Mouse (Mus musculus): ENCODE measurements around the gene Gm21905. TPM values are rescaled to one million over a fixed set of nuclear protein-coding genes. Genes with fewer than 3 reads are reported as not detected.

Gm21905 gene
- polyA plus RNA-seq, 1 experiment: not detected

DNA sequence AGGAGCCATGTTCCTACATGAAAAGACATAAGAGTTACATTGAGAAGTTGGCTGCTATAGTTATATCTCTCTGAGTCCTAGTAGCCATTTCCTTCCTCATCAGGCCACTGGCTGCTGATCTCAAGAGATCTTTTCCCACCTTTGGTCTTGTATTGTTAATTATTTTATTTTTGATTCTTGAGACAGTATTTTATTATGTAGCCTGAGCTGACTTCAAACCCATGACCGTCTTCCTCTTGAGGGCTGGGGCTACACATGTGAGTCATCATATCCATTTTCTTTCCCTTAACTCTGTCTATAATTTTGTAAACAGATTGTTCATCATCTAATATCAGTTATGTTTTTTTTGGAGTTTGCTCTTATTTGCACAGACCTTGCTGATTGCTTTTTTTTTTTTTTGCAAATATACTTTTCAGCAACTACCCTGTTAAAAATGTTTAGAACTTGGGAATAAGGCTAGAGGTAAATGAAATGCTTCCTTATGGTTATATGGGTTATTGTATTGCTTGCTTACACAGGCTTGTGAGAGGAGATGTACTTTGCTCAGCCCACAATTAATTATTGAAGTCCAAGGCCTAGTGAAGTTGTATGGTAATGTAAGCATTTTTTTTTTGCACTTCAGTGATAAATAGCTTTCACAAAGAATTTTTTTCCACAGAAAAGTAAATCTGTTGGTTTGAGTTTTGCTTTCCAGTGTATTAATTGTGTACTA, 2.0 kb downstream of the Gm21905 start:
- H3K4me1 ChIP-seq (ENCODE audit: control insufficient read depth, insufficient read depth, low read length): no peaks in the 10 kb centered on the region; the same call in 1 of the 2 replicates
- TF ChIP-seq CTCF (IDR thresholded peaks at IDR 0.05; ENCODE audit: insufficient read depth, low read length) (no peak), POLR2A (IDR thresholded peaks at IDR 0.05; ENCODE audit: borderline replicate concordance, extremely low read depth, low read depth, low read length) (no peak)
- WGBS: 81% methylated on average over 1 of the region's 1 CpGs
- no peak overlapping the region for H3K4me3 ChIP-seq (replicated peaks; ENCODE audit: extremely low read depth, low read depth, low read length)
- no peak for DNase-seq

DNA sequence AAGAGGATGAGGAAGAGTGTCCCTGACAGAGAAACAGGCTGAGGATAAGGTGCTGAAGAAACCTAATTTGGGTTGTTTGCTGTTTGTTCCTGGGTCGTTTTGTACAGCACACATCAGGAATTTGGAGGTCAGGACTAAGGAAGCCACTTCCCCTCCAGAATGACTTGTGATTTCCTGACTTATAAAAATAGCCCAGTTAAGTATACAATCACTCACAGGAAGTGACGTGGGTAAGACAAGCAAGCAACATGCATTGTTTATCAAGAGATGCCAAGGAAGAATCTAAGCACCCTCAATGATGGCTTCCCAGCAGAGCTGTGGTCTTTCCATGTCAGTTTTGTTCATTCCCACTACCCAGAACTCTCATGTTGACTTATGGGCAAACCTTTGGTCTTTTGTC, 3.0 kb downstream of the Gm21905 start:
- WGBS: 15% methylated on average over 2 of the region's 2 CpGs
- no peaks in the 10 kb centered on the region; the same call in 1 of the 2 replicates for H3K4me1 ChIP-seq (ENCODE audit: control insufficient read depth, insufficient read depth, low read length)
- no peak for DNase-seq
- TF ChIP-seq CTCF (IDR thresholded peaks at IDR 0.05; ENCODE audit: insufficient read depth, low read length) (no peak), POLR2A (IDR thresholded peaks at IDR 0.05; ENCODE audit: borderline replicate concordance, extremely low read depth, low read depth, low read length) (no peak)
- H3K4me3 ChIP-seq (replicated peaks; ENCODE audit: extremely low read depth, low read depth, low read length): no peak overlapping the region

DNA sequence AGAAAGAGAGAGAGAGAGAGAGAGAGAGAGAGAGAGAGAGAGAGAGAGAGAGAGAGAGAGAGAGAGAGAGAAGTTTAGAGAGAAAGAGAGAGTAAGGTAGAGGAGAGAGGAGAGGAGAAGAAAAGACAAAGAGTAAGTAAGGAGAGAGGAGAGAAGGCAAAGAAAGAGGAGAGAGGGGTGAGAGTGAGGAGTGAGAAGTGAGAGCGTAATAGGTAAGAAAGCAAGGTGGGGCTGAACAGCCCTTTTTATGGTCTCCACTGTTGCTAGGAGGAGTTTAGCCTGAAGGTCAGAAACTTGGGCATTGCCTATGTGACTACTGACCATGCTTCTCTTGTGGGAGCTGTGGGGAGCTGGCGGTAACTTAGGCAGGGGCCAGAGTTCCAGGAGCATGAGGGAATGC, 4.9 kb downstream of the Gm21905 start, which contains the start of gene Gm5108:
Gm5108 (plus strand) TSS at position 301 of the 400 bp plus-strand sequence.
- DNase-seq: no peak
- Histone ChIP-seq H3K4me1 (ENCODE audit: control insufficient read depth, insufficient read depth, low read length) (no peaks in the 10 kb centered on the region; the same call in 1 of the 2 replicates), H3K4me3 (replicated peaks; ENCODE audit: extremely low read depth, low read depth, low read length) (no peak within 1 kb of the TSS)
- TF ChIP-seq CTCF (IDR thresholded peaks at IDR 0.05; ENCODE audit: insufficient read depth, low read length) (no peak), POLR2A (IDR thresholded peaks at IDR 0.05; ENCODE audit: borderline replicate concordance, extremely low read depth, low read depth, low read length) (no peak)
- 96% methylated on average over 2 of the region's 2 CpGs for WGBS

DNA sequence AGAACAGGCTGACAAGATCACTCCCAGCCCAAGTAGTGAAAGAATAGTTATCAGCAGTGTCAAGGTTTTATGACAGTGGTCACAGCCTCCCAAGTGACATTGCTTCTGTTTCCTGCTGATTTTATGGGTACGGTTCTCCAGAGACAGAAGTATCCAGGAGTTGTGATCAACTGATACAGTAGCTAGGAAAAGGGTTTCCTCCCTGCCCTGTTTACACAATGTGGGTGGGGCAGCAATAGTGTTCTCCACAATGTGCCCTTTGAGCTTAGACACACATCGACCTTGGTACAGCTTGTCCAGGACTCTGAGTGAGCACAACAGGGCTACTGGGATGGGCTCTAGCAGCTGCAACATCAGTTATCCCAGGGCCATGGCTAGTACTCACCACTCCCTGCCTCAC, 14.6 kb downstream of the Gm21905 start:
- Histone ChIP-seq H3K4me3 (replicated peaks; ENCODE audit: extremely low read depth, low read depth, low read length) (no peak overlapping the region), H3K4me1 (ENCODE audit: control insufficient read depth, insufficient read depth, low read length) (peaks cover 16% of the 10 kb centered on the region; the same call in 1 of the 2 replicates)
- DNase-seq: no peak
- WGBS: 23% methylated on average over 2 of the region's 2 CpGs
- TF ChIP-seq CTCF (IDR thresholded peaks at IDR 0.05; ENCODE audit: insufficient read depth, low read length) (no peak), POLR2A (IDR thresholded peaks at IDR 0.05; ENCODE audit: borderline replicate concordance, extremely low read depth, low read depth, low read length) (peak; percentile 37; the same call in 1 of the 2 replicates)

DNA sequence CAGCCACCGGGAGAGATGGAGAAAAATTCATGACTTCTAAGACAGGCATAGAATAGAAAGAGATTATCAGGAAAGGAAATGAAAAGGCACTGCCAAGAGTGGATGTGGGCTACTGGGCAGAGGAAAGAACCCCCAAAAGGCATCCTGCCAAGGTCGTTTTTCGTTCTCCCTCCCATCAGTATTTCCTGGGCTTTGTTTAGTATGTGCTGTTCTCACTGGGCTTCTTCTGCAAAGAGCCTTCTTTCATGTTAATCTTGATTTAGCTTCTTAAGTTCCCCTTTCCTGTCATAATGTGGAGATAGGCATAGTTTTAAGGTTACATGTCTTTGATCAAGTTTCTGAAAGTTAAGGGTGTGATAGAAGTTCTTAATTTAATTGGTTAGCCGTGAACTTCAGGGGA, 15.6 kb downstream of the Gm21905 start:
- WGBS: 21% methylated on average over 4 of the region's 4 CpGs

DNA sequence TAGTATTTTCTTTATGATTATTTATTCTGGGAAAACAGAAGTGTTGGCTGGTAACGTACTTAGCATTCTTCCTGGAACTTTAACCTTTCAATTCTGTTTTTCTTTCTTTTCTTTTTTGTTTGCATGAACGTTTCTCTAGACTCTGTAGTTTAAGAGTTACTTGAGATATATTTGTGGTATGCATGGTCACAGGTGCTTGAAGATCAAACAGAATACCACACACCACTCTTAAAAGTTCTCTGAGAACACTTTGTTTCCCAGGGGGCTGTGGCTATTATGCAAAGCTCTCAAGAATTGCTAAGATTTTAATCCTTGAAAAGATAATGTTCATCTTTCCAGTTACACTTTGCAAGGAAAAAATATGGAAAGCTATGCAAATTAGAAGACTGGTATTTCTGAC, 41.7 kb downstream of the Gm21905 start:
- TF ChIP-seq CTCF (IDR thresholded peaks at IDR 0.05; ENCODE audit: insufficient read depth, low read length) (no peak), POLR2A (IDR thresholded peaks at IDR 0.05; ENCODE audit: borderline replicate concordance, extremely low read depth, low read depth, low read length) (no peak)
- 45% methylated on average over 2 of the region's 2 CpGs for WGBS
- Histone ChIP-seq H3K4me3 (replicated peaks; ENCODE audit: extremely low read depth, low read depth, low read length) (no peak overlapping the region), H3K4me1 (ENCODE audit: control insufficient read depth, insufficient read depth, low read length) (peaks cover 3% of the 10 kb centered on the region; the same call in 1 of the 2 replicates)
- DNase-seq: no peak

More for the DNA sequence above, 15.6 kb downstream of the Gm21905 start:
- TF ChIP-seq POLR2A (IDR thresholded peaks at IDR 0.05; ENCODE audit: borderline replicate concordance, extremely low read depth, low read depth, low read length): no peak
- TF ChIP-seq CTCF (IDR thresholded peaks at IDR 0.05; ENCODE audit: insufficient read depth, low read length): no peak
- DNase-seq: no peak
- Histone ChIP-seq H3K4me3 (replicated peaks; ENCODE audit: extremely low read depth, low read depth, low read length) (no peak overlapping the region), H3K4me1 (ENCODE audit: control insufficient read depth, insufficient read depth, low read length) (peaks cover 16% of the 10 kb centered on the region; the same call in 1 of the 2 replicates)

DNA sequence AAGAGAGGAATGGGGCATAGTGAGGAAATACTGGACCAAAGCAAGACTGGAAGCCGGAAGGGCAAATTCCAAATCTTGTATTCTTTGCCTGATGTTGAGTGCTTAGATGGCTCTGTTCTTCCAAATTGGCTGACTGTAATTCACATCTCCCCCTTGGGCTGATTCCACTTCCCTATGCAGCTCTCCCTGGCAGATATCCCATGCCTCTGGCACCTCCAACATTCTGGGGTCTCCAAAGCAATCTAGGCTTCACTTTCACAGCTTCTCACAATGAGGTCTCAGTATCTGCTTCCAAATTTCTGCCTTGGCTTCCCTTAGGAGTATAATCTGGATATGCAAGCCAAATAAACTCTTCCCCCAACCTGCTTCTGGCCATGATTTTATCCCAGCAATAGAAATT, 47.3 kb downstream of the Gm21905 start:
- no peak for TF ChIP-seq CTCF (IDR thresholded peaks at IDR 0.05; ENCODE audit: insufficient read depth, low read length)
- no peak for TF ChIP-seq POLR2A (IDR thresholded peaks at IDR 0.05; ENCODE audit: borderline replicate concordance, extremely low read depth, low read depth, low read length)
- Histone ChIP-seq H3K4me1 (ENCODE audit: control insufficient read depth, insufficient read depth, low read length) (0 out of 2 replicates have a peak, but pooled peaks cover 2% of the 10 kb centered on the region), H3K4me3 (replicated peaks; ENCODE audit: extremely low read depth, low read depth, low read length) (no peak overlapping the region)
- no peak for DNase-seq
- WGBS: 94% methylated on average over 1 of the region's 1 CpGs

DNA sequence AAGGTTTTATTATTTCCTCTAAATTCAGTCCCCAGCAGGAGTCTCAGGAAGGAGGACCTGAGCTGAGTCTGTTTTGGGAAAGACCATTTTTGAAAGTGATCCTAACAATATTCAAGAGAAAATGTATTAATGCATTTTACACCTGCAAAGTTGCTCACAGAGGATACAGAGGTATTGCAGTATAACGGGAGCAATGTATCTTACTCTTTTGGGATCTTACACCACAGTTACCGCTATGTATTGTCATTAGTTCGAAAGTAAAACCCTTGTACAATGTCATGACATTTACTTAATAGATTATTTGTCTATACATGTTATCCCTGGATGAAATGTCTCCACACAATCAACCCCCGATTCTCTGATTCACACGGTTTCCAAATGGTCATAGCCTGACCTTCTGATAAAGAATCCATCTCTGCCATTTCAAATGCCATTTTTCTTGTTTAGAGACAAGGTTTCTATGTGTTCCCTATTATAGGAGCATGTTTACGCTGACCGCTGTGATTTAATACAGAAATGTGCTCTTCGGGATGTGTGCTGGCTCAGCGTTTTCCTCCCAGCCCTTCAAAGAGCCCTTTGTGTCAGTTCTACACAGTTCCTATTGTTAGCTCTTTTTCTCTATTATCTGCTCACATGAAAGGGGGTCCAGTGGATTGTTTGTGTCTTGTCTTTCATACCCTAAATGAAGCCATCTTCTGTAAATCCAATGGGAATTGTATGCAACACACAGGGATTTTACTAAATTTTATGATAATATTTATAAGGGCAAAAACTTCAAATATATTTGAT, 61.6 kb downstream of the Gm21905 start:
- Histone ChIP-seq H3K4me1 (ENCODE audit: control insufficient read depth, insufficient read depth, low read length) (no peaks in the 10 kb centered on the region), H3K4me3 (replicated peaks; ENCODE audit: extremely low read depth, low read depth, low read length) (no peak overlapping the region)
- DNase-seq: no peak
- 83% methylated on average over 9 of the region's 9 CpGs for WGBS
- TF ChIP-seq POLR2A (IDR thresholded peaks at IDR 0.05; ENCODE audit: borderline replicate concordance, extremely low read depth, low read depth, low read length) (no peak), CTCF (IDR thresholded peaks at IDR 0.05; ENCODE audit: insufficient read depth, low read length) (no peak)

DNA sequence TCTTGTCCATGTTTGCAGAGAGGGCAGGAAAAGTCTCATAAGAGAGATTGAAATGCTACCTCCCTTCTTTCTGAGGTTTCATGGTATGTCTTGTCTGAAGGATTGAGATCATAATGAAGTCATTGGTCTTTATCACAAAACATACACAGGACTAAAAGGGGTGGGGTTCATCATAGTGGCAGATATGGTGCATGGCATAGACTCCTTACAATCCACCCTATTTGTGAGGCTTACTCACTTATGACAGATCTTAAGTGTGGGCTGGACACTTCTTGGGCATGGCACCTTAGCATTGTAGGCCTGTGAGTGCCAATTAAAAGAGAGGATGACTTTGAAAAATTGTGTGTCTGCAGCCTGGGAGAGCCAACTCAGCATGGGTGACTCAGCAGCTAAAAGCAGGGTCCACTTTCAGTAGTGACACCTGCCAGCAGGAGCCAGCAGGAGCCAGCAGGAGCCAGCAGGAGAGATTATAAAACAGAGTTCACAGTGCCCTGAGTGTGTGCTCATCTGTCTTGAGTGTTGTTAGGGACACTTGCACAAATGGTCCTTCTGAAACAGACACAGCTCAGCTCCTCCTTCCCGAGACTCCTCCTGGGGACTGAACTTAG, 62.6 kb downstream of the Gm21905 start:
- Histone ChIP-seq H3K4me1 (ENCODE audit: control insufficient read depth, insufficient read depth, low read length) (no peaks in the 10 kb centered on the region), H3K4me3 (replicated peaks; ENCODE audit: extremely low read depth, low read depth, low read length) (no peak overlapping the region)
- DNase-seq: peak; percentile 26
- TF ChIP-seq CTCF (IDR thresholded peaks at IDR 0.05; ENCODE audit: insufficient read depth, low read length): no peak
- TF ChIP-seq POLR2A (IDR thresholded peaks at IDR 0.05; ENCODE audit: borderline replicate concordance, extremely low read depth, low read depth, low read length): no peak
- 59% methylated on average over 1 of the region's 1 CpGs for WGBS

Other genes with a start within 250 kb of the Gm21905 start
- 75.7 and 171 TPM in 2 replicates for gene Atp8a1, start 99.0 kb downstream of the Gm21905 start, polyA plus RNA-seq (2012; rRNA removed)
- gene Gm5108, start 4.8 kb downstream of the Gm21905 start, polyA plus RNA-seq (2012; rRNA removed): not detected in 2 replicates
- gene Grxcr1, start 85.4 kb upstream of the Gm21905 start, polyA plus RNA-seq (2012; rRNA removed): not detected in 2 replicates